Mouse (Mus musculus) CH12.LX (cell line): ENCODE data around the gene Bend6. TPM values are rescaled to one million over a fixed set of nuclear protein-coding genes. Genes with fewer than 3 reads are reported as not detected.

Source experiments
- DNase-seq: peaks from one replicate; pipeline ENCODE4 v3.0.0-alpha.2; 2013; ENCODE audit errors: extremely low read depth
- H3K27ac ChIP-seq: 2 replicates; pipeline ENCODE4 v1.5.1; 2012; ENCODE audit warnings: low read depth, mild to moderate bottlenecking, control low read depth, moderate library complexity; ENCODE audit not compliant: insufficient read depth
- H3K27me3 ChIP-seq: replicated peaks from 2 replicates; pipeline ENCODE3; 2012; ENCODE audit warnings: inconsistent platforms
- H3K36me3 ChIP-seq, 2 experiments: replicated peaks in 1 of 2; 2 replicates each; pipeline versions ENCODE3 to v1.6.1; 2012; ENCODE audit warnings: inconsistent platforms in 1 of 2, low read length in 1 of 2, mild to moderate bottlenecking in 1 of 2, mixed read lengths in 1 of 2, moderate library complexity in 1 of 2; ENCODE audit not compliant: control insufficient read depth in 1 of 2, insufficient read depth in 1 of 2
- H3K4me1 ChIP-seq, 2 experiments: 2 replicates each; pipeline ENCODE4 v1.6.1; 2012; ENCODE audit warnings: inconsistent platforms in 1 of 2, moderate library complexity in 1 of 2; ENCODE audit not compliant: insufficient read depth in 2 of 2, control insufficient read depth in 1 of 2
- H3K4me2 ChIP-seq: 2 replicates; pipeline ENCODE4 v1.6.1; 2012; ENCODE audit warnings: low read depth, mild to moderate bottlenecking, control low read depth; ENCODE audit not compliant: poor library complexity, insufficient read depth, severe bottlenecking
- H3K4me3 ChIP-seq, 3 experiments: fragments of 150-350 bp in 1 of 3; sonication (generic) in 1 of 3; replicated peaks in 1 of 3; 2 replicates each; pipeline versions ENCODE3 to v1.5.1; 2011 to 2012; ENCODE audit warnings: low read depth in 2 of 3, low read length in 2 of 3, mild to moderate bottlenecking in 2 of 3, moderate library complexity in 2 of 3, control low read depth in 1 of 3, improper control_type of control experiment in 1 of 3, inconsistent platforms in 1 of 3, mixed read lengths in 1 of 3; ENCODE audit not compliant: poor library complexity in 1 of 3
- H3K79me2 ChIP-seq: replicated peaks from 2 replicates; pipeline ENCODE4 v1.6.1; 2012; ENCODE audit warnings: mild to moderate bottlenecking, moderate library complexity; ENCODE audit not compliant: control insufficient read depth, poor library complexity, insufficient read depth, severe bottlenecking; ENCODE audit errors: extremely low read depth
- H3K9ac ChIP-seq: 2 replicates; pipeline ENCODE4 v1.6.1; 2012; ENCODE audit warnings: low read depth, mild to moderate bottlenecking, control low read depth, moderate library complexity; ENCODE audit not compliant: insufficient read depth
- H3K9me3 ChIP-seq: replicated peaks from 2 replicates; pipeline ENCODE3; 2012; ENCODE audit warnings: low read length, inconsistent platforms, mixed read lengths
- CHD1 ChIP-seq: IDR thresholded peaks from 2 replicates; pipeline ENCODE4 v1.6.1; 2012; ENCODE audit warnings: low read depth, low read length, improper control_type of control experiment, inconsistent platforms
- CHD2 ChIP-seq: IDR thresholded peaks from 2 replicates; pipeline ENCODE4 v1.6.1; 2011; ENCODE audit warnings: low read length, improper control_type of control experiment
- ELF1 ChIP-seq: IDR thresholded peaks from 2 replicates; pipeline ENCODE4 v1.6.1; 2014; ENCODE audit warnings: low read depth, mild to moderate bottlenecking, inconsistent platforms, low read length, improper control_type of control experiment
- ETS1 ChIP-seq: conservative IDR thresholded peaks from 2 replicates; pipeline ENCODE4 v1.6.1; 2012; ENCODE audit warnings: low read depth, mild to moderate bottlenecking, inconsistent platforms, low read length, improper control_type of control experiment, moderate library complexity
- JUND ChIP-seq: conservative IDR thresholded peaks from 2 replicates; pipeline ENCODE4 v1.6.1; 2011; ENCODE audit warnings: low read depth, low read length, improper control_type of control experiment
- KAT2A ChIP-seq: IDR thresholded peaks from 2 replicates; pipeline ENCODE4 v1.6.1; 2012; ENCODE audit warnings: low read length, improper control_type of control experiment, inconsistent platforms; ENCODE audit not compliant: insufficient replicate concordance
- MAFK ChIP-seq: IDR thresholded peaks from 2 replicates; pipeline ENCODE4 v1.6.1; 2011; ENCODE audit warnings: low read length, improper control_type of control experiment; ENCODE audit not compliant: insufficient replicate concordance
- MAZ ChIP-seq: IDR thresholded peaks from 2 replicates; pipeline ENCODE4 v1.6.1; 2012; ENCODE audit warnings: low read depth, mild to moderate bottlenecking, inconsistent platforms, low read length, improper control_type of control experiment, moderate library complexity
- MEF2A ChIP-seq: IDR thresholded peaks from 2 replicates; pipeline ENCODE4 v1.6.1; 2014; ENCODE audit warnings: low read depth, mild to moderate bottlenecking, inconsistent platforms, low read length, improper control_type of control experiment, borderline replicate concordance
- MYC ChIP-seq: IDR thresholded peaks from 2 replicates; pipeline ENCODE4 v1.6.1; 2011; ENCODE audit warnings: low read depth, mild to moderate bottlenecking, improper control_type of control experiment, low read length
- NRF1 ChIP-seq: IDR thresholded peaks from 2 replicates; pipeline ENCODE4 v1.6.1; 2014; ENCODE audit warnings: low read depth, mild to moderate bottlenecking, inconsistent platforms, low read length, improper control_type of control experiment, moderate library complexity
- POLR2A ChIP-seq: IDR thresholded peaks from 2 replicates; pipeline ENCODE4 v1.6.1; 2011; ENCODE audit warnings: low read depth, mild to moderate bottlenecking, improper control_type of control experiment, low read length
- RCOR1 ChIP-seq: conservative IDR thresholded peaks from 2 replicates; pipeline ENCODE4 v1.6.1; 2012; ENCODE audit warnings: low read depth, mild to moderate bottlenecking, inconsistent platforms, low read length, improper control_type of control experiment
- SMC3 ChIP-seq: IDR thresholded peaks from 2 replicates; pipeline ENCODE4 v1.6.1; 2011; ENCODE audit warnings: low read depth, low read length, improper control_type of control experiment
- TBP ChIP-seq: conservative IDR thresholded peaks from 2 replicates; pipeline ENCODE4 v1.6.1; 2011; ENCODE audit warnings: low read depth, low read length, improper control_type of control experiment
- TCF12 ChIP-seq: IDR thresholded peaks from 2 replicates; pipeline ENCODE4 v1.6.1; 2014; ENCODE audit warnings: low read depth, mild to moderate bottlenecking, inconsistent platforms, low read length, improper control_type of control experiment
- UBTF ChIP-seq: IDR thresholded peaks from 2 replicates; pipeline ENCODE4 v1.6.1; 2012; ENCODE audit warnings: low read depth, mild to moderate bottlenecking, inconsistent platforms, low read length, improper control_type of control experiment, moderate library complexity
- USF2 ChIP-seq: conservative IDR thresholded peaks from 2 replicates; pipeline ENCODE4 v1.6.1; 2011; ENCODE audit warnings: low read depth, low read length, improper control_type of control experiment
- ZC3H11A ChIP-seq: IDR thresholded peaks from 2 replicates; pipeline ENCODE4 v1.6.1; 2012; ENCODE audit warnings: low read depth, mild to moderate bottlenecking, inconsistent platforms, low read length, improper control_type of control experiment
- ZKSCAN1 ChIP-seq: IDR thresholded peaks from 2 replicates; pipeline ENCODE4 v1.6.1; 2012; ENCODE audit warnings: low read depth, inconsistent platforms, low read length, improper control_type of control experiment, borderline replicate concordance
- dilution Hi-C: fragments of 300-500 bp; cut with MboI; formaldehyde crosslinking; loops from 2 replicates; pipeline ENCODE4 v1.14.3; 2020; ENCODE audit warnings: low sequenced_read_pairs; ENCODE audit not compliant: extremely low pct_unique_long_range_greater_than_20kb, extremely low pct_ligation_motif_present
- in situ Hi-C: fragments of 300-500 bp; cut with MboI; formaldehyde crosslinking; loops from 3 replicates; pipeline ENCODE4 v1.14.3; 2019; ENCODE audit warnings: low sequenced_read_pairs, low pct_ligation_motif_present, low pct_unique_long_range_greater_than_20kb, mixed read lengths
- polyA plus RNA-seq: library from polyadenylated mRNA; unstranded; fragments of >175 nt; gene quantifications from 2 replicates; pipeline ENCODE4 v1.2.1, GENCODE M21; 2012; ENCODE audit warnings: low read depth; ENCODE audit not compliant: insufficient read length
- total RNA-seq, 2 experiments: library from RNA; depleted of rRNA; stranded (reverse); fragments of 300-350 nt in 1 of 2; fragments of >200 nt in 1 of 2; gene quantifications; 2 replicates each; pipeline ENCODE4 v1.2.3; 2012 to 2014

Gene Bend6
- total and polyA plus RNA-seq, 3 experiments, result 1.4 to 3.4 (median 3.2) TPM

DNA sequence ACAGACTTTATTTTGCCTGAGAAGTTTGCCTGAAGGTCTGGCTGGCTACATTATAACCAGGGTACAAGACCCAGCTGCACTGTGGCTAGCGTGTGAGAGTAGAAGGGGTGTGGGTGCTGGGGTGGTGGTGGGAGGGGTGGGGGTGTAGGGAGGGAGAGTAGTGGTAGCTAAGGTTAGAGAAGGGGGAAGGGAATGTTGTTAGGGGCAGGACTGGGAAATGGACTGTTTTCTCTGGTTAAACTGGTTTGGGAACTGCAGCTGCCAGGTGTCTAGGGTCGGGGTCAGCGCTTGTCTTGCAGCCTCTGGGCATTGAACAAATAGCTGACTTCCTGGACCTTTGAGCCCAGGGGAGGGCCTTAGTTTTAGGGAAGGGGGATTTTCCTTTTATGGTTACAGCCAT, 17.7 kb upstream of the Bend6 start:
- no peak overlapping the region for H3K4me2 ChIP-seq
- no peak for DNase-seq
- H3K9ac ChIP-seq, result no peak overlapping the region
- dilution Hi-C loops (no loop called here), in situ Hi-C loops (no loop called here)
- no peak overlapping the region for H3K4me3 ChIP-seq
- no peaks in the 10 kb centered on the region for H3K79me2 ChIP-seq
- peaks cover 0 to 6% of the 10 kb centered on the region in 2 experiments for H3K36me3 ChIP-seq
- no peaks in the 10 kb centered on the region for H3K9me3 ChIP-seq
- no peaks in the 10 kb centered on the region for H3K27me3 ChIP-seq
- no peak for TF ChIP-seq SMC3
- TF ChIP-seq ELF1, result no peak
- no peak overlapping the region for H3K27ac ChIP-seq
- H3K4me1 ChIP-seq, result no peaks in the 10 kb centered on the region

DNA sequence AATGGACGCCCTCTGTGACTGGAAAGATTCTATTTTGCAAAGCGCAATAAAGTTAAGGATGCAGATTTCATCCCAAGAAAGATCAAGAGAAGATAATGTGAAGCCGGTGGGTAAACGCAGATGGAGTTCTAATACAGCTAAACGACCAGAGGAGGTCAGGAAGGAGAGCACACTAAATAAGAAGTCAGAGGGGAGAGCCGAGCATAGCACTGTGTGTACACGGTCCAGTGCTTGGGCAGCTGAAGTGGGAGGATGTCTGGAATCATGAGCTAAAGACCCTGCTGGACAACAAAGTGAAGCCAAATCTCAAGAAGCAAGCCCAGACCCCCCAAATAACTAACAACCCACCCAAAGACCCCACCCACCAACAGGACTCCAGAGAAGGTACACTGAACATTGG, 15.4 kb upstream of the Bend6 start:
- H3K9ac ChIP-seq, result no peak overlapping the region
- H3K36me3 ChIP-seq, result peaks cover 0 to 12% of the 10 kb centered on the region in 2 experiments
- no peak for TF ChIP-seq POLR2A
- no peak for TF ChIP-seq UBTF
- TF ChIP-seq MYC, result no peak
- TF ChIP-seq MEF2A, result no peak
- TF ChIP-seq ZKSCAN1, result no peak
- TF ChIP-seq TBP, result no peak
- no peak for TF ChIP-seq CHD1
- no peak for TF ChIP-seq JUND
- TF ChIP-seq ELF1, result no peak
- TF ChIP-seq MAZ, result no peak
- no peak for TF ChIP-seq RCOR1
- no peak for TF ChIP-seq CHD2
- TF ChIP-seq MAFK, result no peak
- no peak for TF ChIP-seq KAT2A
- TF ChIP-seq ZC3H11A, result no peak
- TF ChIP-seq TCF12, result no peak
- no peak for TF ChIP-seq NRF1
- TF ChIP-seq USF2, result no peak
- no peak for TF ChIP-seq ETS1
- TF ChIP-seq, all 38 proteins: peak for 0
- DNase-seq, result no peak
- dilution Hi-C loops, result no loop called here
- no peaks in the 10 kb centered on the region for H3K27me3 ChIP-seq
- H3K27ac ChIP-seq, result no peak overlapping the region
- no peak overlapping the region for H3K4me2 ChIP-seq
- H3K4me1 ChIP-seq, result no peaks in the 10 kb centered on the region
- no peaks in the 10 kb centered on the region for H3K79me2 ChIP-seq
- no peaks in the 10 kb centered on the region for H3K9me3 ChIP-seq
- H3K4me3 ChIP-seq, result no peak overlapping the region
- in situ Hi-C loops, result no loop called here
